Mouse (Mus musculus) E14TG2a.4 (cell line): Measurements from ENCODE around the gene Ctdsp2.

Experiments used
- CTCF ChIP-seq: conservative IDR thresholded peaks from 2 replicates; pipeline ENCODE4 v1.5.1; 2014; ENCODE audit warnings: low read length
- NANOG ChIP-seq: IDR thresholded peaks from 2 replicates; pipeline ENCODE4 v1.6.1; 2014; ENCODE audit warnings: borderline replicate concordance, low read length, mixed read lengths

- TF ChIP-seq CTCF (no peak), NANOG (no peak)
These were observed 6.6 kb downstream of the Ctdsp2 start for GRCm38 (mm10) chr10:126985127-126985526.
